10 mouse cellular contexts compared by ENCODE assay signal in genomic region chr3:116126070-116126469, GRCm38 (mm10). TPM values are rescaled to one million over a fixed set of nuclear protein-coding genes. Genes with fewer than 3 reads are reported as not detected.
A peak's percentile ranks its signal among the peaks of the same experiment; 100 is the strongest.
DNase-seq lines count a peak whose midpoint lies in the region; ATAC-seq lines count a peak whose summit lies in the region.
"Had no signal": no experiment of that assay in that cellular context is flagged by ENCODE, and none has a peak within 500 bp of the region (broad histone marks: within the 10 kb centered on the region; RNA-seq: fewer than 3 reads in every experiment).

No protein-coding gene starts in this region.

- H3K27me3 ChIP-seq in kidney, embryonic 16.5 days (ENCODE audit: insufficient read depth, low read length): no peaks in the 10 kb centered on the region
- no peaks in the 10 kb centered on the region for H3K27me3 ChIP-seq in embryonic facial prominence, embryonic 15.5 days
- no peaks in the 10 kb centered on the region for H3K27me3 ChIP-seq in hindbrain, embryonic 16.5 days (replicated peaks; ENCODE audit: control insufficient read depth, insufficient read depth, low read length)
- no peaks in the 10 kb centered on the region for H3K27me3 ChIP-seq in midbrain, embryonic 15.5 days (replicated peaks)

- WGBS in kidney, embryonic 16.5 days: 43% methylated on average over 4 of the region's 4 CpGs
- 33% methylated on average over 4 of the region's 4 CpGs for WGBS in embryonic facial prominence, embryonic 15.5 days
- WGBS in hindbrain, embryonic 16.5 days: 18% methylated on average over 4 of the region's 4 CpGs
- WGBS in midbrain, embryonic 15.5 days: 9% methylated on average over 4 of the region's 4 CpGs

- DNase-seq in kidney, postnatal 14 days: no peak
- no peak for DNase-seq in gastrocnemius, postnatal 14 days
- DNase-seq in retina, embryonic 14.5 days (ENCODE audit: low spot score): no peak
- DNase-seq in frontal cortex, adult 2 months (ENCODE audit: extremely low spot score in 1 of 2, low spot score in 1 of 2): no peak
- DNase-seq: cerebellum, adult 18-20 months; right cerebral cortex, postnatal 14 days had no signal

- intact Hi-C loops in gastrocnemius, postnatal 14 days (cut with DNase I; ENCODE audit: low total_unique reads): no loop called here

- H3K9ac ChIP-seq in kidney, embryonic 16.5 days (replicated peaks; ENCODE audit: low read length): no peak overlapping the region
- no peak overlapping the region for H3K9ac ChIP-seq in embryonic facial prominence, embryonic 15.5 days
- H3K9ac ChIP-seq in hindbrain, embryonic 16.5 days (ENCODE audit: low read depth, low read length): no peak overlapping the region
- H3K9ac ChIP-seq in midbrain, embryonic 15.5 days: no peak overlapping the region

- peak overlapping the region; percentile 23 for H3K4me2 ChIP-seq in kidney, embryonic 16.5 days (replicated peaks; ENCODE audit: low read depth, low read length)
- H3K4me2 ChIP-seq in embryonic facial prominence, embryonic 15.5 days (replicated peaks): 0 out of 2 replicates have a peak overlapping the region, but pooled peaks have one; percentile 6
- peak overlapping the region; percentile 40 for H3K4me2 ChIP-seq in hindbrain, embryonic 16.5 days (ENCODE audit: low read length)
- peak overlapping the region; percentile 29 for H3K4me2 ChIP-seq in midbrain, embryonic 15.5 days

- H3K9me3 ChIP-seq in kidney, embryonic 16.5 days (ENCODE audit: low read length): no peaks in the 10 kb centered on the region
- H3K9me3 ChIP-seq in embryonic facial prominence, embryonic 15.5 days (replicated peaks): no peaks in the 10 kb centered on the region
- no peaks in the 10 kb centered on the region for H3K9me3 ChIP-seq in hindbrain, embryonic 16.5 days (ENCODE audit: control insufficient read depth, low read length)
- no peaks in the 10 kb centered on the region for H3K9me3 ChIP-seq in midbrain, embryonic 15.5 days

- H3K27ac ChIP-seq in kidney, embryonic 16.5 days (ENCODE audit: low read length): no peak overlapping the region
- no peak overlapping the region for H3K27ac ChIP-seq in embryonic facial prominence, embryonic 15.5 days (replicated peaks)
- H3K27ac ChIP-seq in hindbrain, embryonic 16.5 days (ENCODE audit: low read depth, low read length): no peak overlapping the region
- H3K27ac ChIP-seq in midbrain, embryonic 15.5 days: no peak overlapping the region

- 0 out of 2 replicates have a peak overlapping the region, but pooled peaks have one; percentile 16 for H3K4me3 ChIP-seq in kidney, embryonic 16.5 days (ENCODE audit: low read length)
- no peak overlapping the region for H3K4me3 ChIP-seq in embryonic facial prominence, embryonic 15.5 days (replicated peaks)
- peak overlapping the region; percentile 14 for H3K4me3 ChIP-seq in hindbrain, embryonic 16.5 days (ENCODE audit: low read length)
- no peak overlapping the region for H3K4me3 ChIP-seq in midbrain, embryonic 15.5 days

- ATAC-seq in kidney, embryonic 16.5 days (ENCODE audit: low FRiP score, low TSS enrichment): no peak
- no peak for ATAC-seq in embryonic facial prominence, embryonic 15.5 days (ENCODE audit: insufficient number of reproducible peaks, low FRiP score, low TSS enrichment, low read depth)
- no peak; the same call in 1 of the 2 replicates for ATAC-seq in hindbrain, embryonic 16.5 days
- no peak for ATAC-seq in midbrain, embryonic 15.5 days (replicated peaks)

- no peaks in the 10 kb centered on the region for H3K36me3 ChIP-seq in kidney, embryonic 16.5 days (ENCODE audit: insufficient read depth, low read length)
- no peaks in the 10 kb centered on the region for H3K36me3 ChIP-seq in embryonic facial prominence, embryonic 15.5 days
- H3K36me3 ChIP-seq in hindbrain, embryonic 16.5 days (ENCODE audit: control insufficient read depth, insufficient read depth, low read length): no peaks in the 10 kb centered on the region
- no peaks in the 10 kb centered on the region for H3K36me3 ChIP-seq in midbrain, embryonic 15.5 days (replicated peaks)

- no peaks in the 10 kb centered on the region for H3K4me1 ChIP-seq in kidney, embryonic 16.5 days (ENCODE audit: insufficient read depth, low read length)
- H3K4me1 ChIP-seq in embryonic facial prominence, embryonic 15.5 days: peaks cover 15% of the 10 kb centered on the region
- no peaks in the 10 kb centered on the region for H3K4me1 ChIP-seq in hindbrain, embryonic 16.5 days (ENCODE audit: control insufficient read depth, insufficient read depth, low read depth, low read length)
- H3K4me1 ChIP-seq in midbrain, embryonic 15.5 days: peaks cover 13% of the 10 kb centered on the region

RNA-seq across cellular contexts. Expression of gene Vcam1, which starts 3.4 kb away (rescaled TPM):
- polyA plus RNA-seq in kidney, embryonic 16.5 days (2015; fragmentation: Nextera tagmentation; extraction: Ambion mirVana): 49.2 and 54.2 TPM in 2 replicates
- polyA plus RNA-seq in embryonic facial prominence, embryonic 15.5 days (2015; fragmentation: Nextera tagmentation; extraction: Ambion mirVana): 37.8 and 42.6 TPM in 2 replicates
- 38.7 and 42.0 TPM in 2 replicates for polyA plus RNA-seq in hindbrain, embryonic 16.5 days (2015; fragmentation: Nextera tagmentation; extraction: Ambion mirVana)
- polyA plus RNA-seq in midbrain, embryonic 15.5 days (2015; fragmentation: Nextera tagmentation; extraction: Ambion mirVana): 32.6 and 38.6 TPM in 2 replicates
- total RNA-seq in gastrocnemius, postnatal 14 days (2021): 1 to 10 TPM; 5.3 to 6.3 TPM
- 15.1 and 19.2 TPM in 2 replicates for polyA plus RNA-seq in frontal cortex, adult 2 months (2012; rRNA removed)

Comparison
In these comparisons a context has a peak if more than half of its experiments do, and no peak if none do; other contexts are left out.
1. H3K4me3 ChIP-seq: peak in kidney, embryonic 16.5 days (single experiment) and hindbrain, embryonic 16.5 days (single experiment); none in embryonic facial prominence, embryonic 15.5 days (single experiment) and midbrain, embryonic 15.5 days (single experiment).
2. Peak in every context shown above with its lines, with median percentiles within 50 percentile points of each other: H3K4me2 ChIP-seq.